Mouse (Mus musculus) kidney, adult 2 months (tissue): ENCODE data around the gene Pten.

Source experiments
- CTCF ChIP-seq: fragments of 200-500 bp; conservative IDR thresholded peaks from 2 replicates; pipeline ENCODE4 v1.5.1; 2011; ENCODE audit warnings: low read depth, mild to moderate bottlenecking, control low read depth, low read length, moderate library complexity, mixed read lengths; ENCODE audit not compliant: insufficient read depth, insufficient read length
- POLR2A ChIP-seq: fragments of 200-500 bp; IDR thresholded peaks from one replicate; pipeline ENCODE4 v1.6.1; 2011; ENCODE audit warnings: low read depth, low read length, control low read depth

DNA sequence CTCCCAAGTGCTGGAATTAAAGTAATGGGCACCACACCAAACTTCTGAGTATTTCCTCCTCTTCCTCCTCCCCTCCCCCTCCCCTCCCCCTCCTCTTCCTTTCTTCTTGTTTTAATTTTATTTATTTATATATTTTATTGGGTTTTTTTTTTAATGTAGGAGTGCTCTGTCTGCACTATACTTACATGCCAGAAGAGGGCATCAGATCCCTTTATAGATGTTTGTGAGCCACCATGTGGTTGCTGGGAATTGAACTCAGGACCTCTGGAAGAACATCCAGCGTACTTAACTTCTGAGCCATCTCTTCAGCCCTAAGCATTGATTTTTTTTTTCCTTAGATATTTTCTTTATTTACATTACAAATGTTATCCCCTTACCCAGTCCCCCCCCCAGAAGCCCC, 37.0 kb upstream of the Pten start:
- TF ChIP-seq POLR2A (no peak), CTCF (no peak)
